Comparison of ENCODE assay signal across 8 mouse cellular contexts in genomic region chr2:173159354-173160311, GRCm38 (mm10). TPM values are rescaled to one million over a fixed set of nuclear protein-coding genes. Genes with fewer than 3 reads are reported as not detected.
A peak's percentile ranks its signal among the peaks of the same experiment; 100 is the strongest.
DNase-seq lines count a peak whose midpoint lies in the region; ATAC-seq and TF ChIP-seq lines count a peak whose summit lies in the region.

No protein-coding gene starts in this region.

- H3K27ac ChIP-seq in left cerebral cortex, adult 2 months, result no peak overlapping the region
- H3K27ac ChIP-seq in forebrain, embryonic 16.5 days (ENCODE audit: low read length), result no peak overlapping the region
- H3K27ac ChIP-seq in hindbrain, postnatal 0 days, result peak overlapping the region; percentile 1; the same call in 1 of the 2 replicates
- H3K27ac ChIP-seq in limb, embryonic 15.5 days, result peak overlapping the region; percentile 80

- intact Hi-C loops in left cerebral cortex, adult 2 months (cut with DNase I), result loop anchor here (2.0 kb wide), 1 partner anchor 21 kb away; no protein-coding TSS in a partner anchor

- H3K4me2 ChIP-seq in forebrain, embryonic 16.5 days (ENCODE audit: low read length), result no peak overlapping the region
- H3K4me2 ChIP-seq in hindbrain, postnatal 0 days (ENCODE audit: low read depth, low read length), result no peak overlapping the region
- H3K4me2 ChIP-seq in limb, embryonic 15.5 days, result no peak overlapping the region

- peaks cover 5% of the 10 kb centered on the region; the same call in 1 of the 2 replicates for H3K4me1 ChIP-seq in forebrain, embryonic 16.5 days (replicated peaks; ENCODE audit: control insufficient read depth, insufficient read depth, low read length)
- H3K4me1 ChIP-seq in hindbrain, postnatal 0 days (ENCODE audit: insufficient read depth, low read length), result no peaks in the 10 kb centered on the region
- peaks cover 21% of the 10 kb centered on the region for H3K4me1 ChIP-seq in limb, embryonic 15.5 days

- 53% methylated on average over 24 of the region's 24 CpGs for WGBS in forebrain, embryonic 16.5 days
- WGBS in hindbrain, postnatal 0 days, result 49% methylated on average over 24 of the region's 24 CpGs
- WGBS in limb, embryonic 15.5 days, result 23% methylated on average over 24 of the region's 24 CpGs

- TF ChIP-seq CTCF in left cerebral cortex, adult 2 months (IDR thresholded peaks at IDR 0.05), result peak; percentile 87
- TF ChIP-seq CTCF in hindbrain, postnatal 0 days (IDR thresholded peaks at IDR 0.05; ENCODE audit: low read depth), result peak; percentile 90

- no peak overlapping the region for H3K9ac ChIP-seq in forebrain, embryonic 16.5 days (replicated peaks; ENCODE audit: low read depth, low read length)
- H3K9ac ChIP-seq in hindbrain, postnatal 0 days (replicated peaks; ENCODE audit: low read length), result no peak overlapping the region
- H3K9ac ChIP-seq in limb, embryonic 15.5 days, result no peak overlapping the region

- no peaks in the 10 kb centered on the region for H3K27me3 ChIP-seq in forebrain, embryonic 16.5 days (replicated peaks; ENCODE audit: control insufficient read depth, insufficient read depth, low read length)
- H3K27me3 ChIP-seq in hindbrain, postnatal 0 days (ENCODE audit: insufficient read depth, low read length), result no peaks in the 10 kb centered on the region
- no peaks in the 10 kb centered on the region for H3K27me3 ChIP-seq in limb, embryonic 15.5 days

- H3K9me3 ChIP-seq in forebrain, embryonic 16.5 days (ENCODE audit: control insufficient read depth, low read length), result no peaks in the 10 kb centered on the region
- no peaks in the 10 kb centered on the region for H3K9me3 ChIP-seq in hindbrain, postnatal 0 days (ENCODE audit: low read length)
- H3K9me3 ChIP-seq in limb, embryonic 15.5 days, result no peaks in the 10 kb centered on the region

- no peaks in the 10 kb centered on the region for H3K36me3 ChIP-seq in forebrain, embryonic 16.5 days (ENCODE audit: control insufficient read depth, insufficient read depth)
- H3K36me3 ChIP-seq in hindbrain, postnatal 0 days (ENCODE audit: insufficient read depth, low read length), result no peaks in the 10 kb centered on the region
- H3K36me3 ChIP-seq in limb, embryonic 15.5 days, result no peaks in the 10 kb centered on the region

- peak in 1 of 2 experiments; percentile 44 for DNase-seq in left cerebral cortex, adult 2 months (ENCODE audit: extremely low spot score in 1 of 2, low spot score in 2 of 2)
- no peak for DNase-seq in left cerebral cortex, adult 8-10 months (ENCODE audit: low spot score in 2 of 2)
- peak; percentile 42 to 49 for DNase-seq in adrenal gland, postnatal 4 days (ENCODE audit: low spot score in 2 of 2)
- DNase-seq in hindbrain, postnatal 0 days (ENCODE audit: low spot score), result peak; percentile 86
- DNase-seq in testis, postnatal 10 days (ENCODE audit: low spot score), result peak; percentile 80

- ATAC-seq in forebrain, embryonic 16.5 days, result peak; percentile 55; the same call in 1 of the 2 replicates
- ATAC-seq in hindbrain, postnatal 0 days, result peak; percentile 91
- ATAC-seq in limb, embryonic 15.5 days (ENCODE audit: insufficient number of reproducible peaks, low FRiP score, low TSS enrichment, low read depth), result peak; percentile 68; the same call in 1 of the 2 replicates
- peak; percentile 48; the same call in 1 of the 2 replicates for ATAC-seq in monocyte, adult 5-6 weeks (replicated peaks; ENCODE audit: insufficient number of reproducible peaks, low FRiP score, low TSS enrichment, poor library complexity, severe bottlenecking)

- no peak overlapping the region for H3K4me3 ChIP-seq in left cerebral cortex, adult 2 months
- no peak overlapping the region for H3K4me3 ChIP-seq in forebrain, embryonic 16.5 days (replicated peaks; ENCODE audit: low read length)
- H3K4me3 ChIP-seq in hindbrain, postnatal 0 days (ENCODE audit: low read length), result no peak overlapping the region
- no peak overlapping the region for H3K4me3 ChIP-seq in limb, embryonic 15.5 days

RNA-seq across cellular contexts. Expression of gene Pck1, which starts 6.8 kb away (rescaled TPM):
- total RNA-seq in left cerebral cortex, adult 2 months (2021), result under 1 TPM in 1 of 2 experiments, not detected in 1; 0.11 TPM
- under 1 TPM in 1 of 4 experiments, not detected in 3; 0.11 TPM for total RNA-seq in left cerebral cortex, adult 8-10 months (2022)
- total RNA-seq in adrenal gland, postnatal 4 days (2021), result 100 to 1,000 TPM; 190 to 200 TPM
- not detected in 2 replicates for polyA plus RNA-seq in forebrain, embryonic 16.5 days (2015; fragmentation: Nextera tagmentation; extraction: Ambion mirVana)
- total RNA-seq in hindbrain, postnatal 0 days (2014; rRNA removed), result 0.21 TPM in 1 of 2 replicates, not detected in the other
- polyA plus RNA-seq in hindbrain, postnatal 0 days (2015; fragmentation: Nextera tagmentation; extraction: Ambion mirVana), result not detected in 2 replicates
- polyA plus RNA-seq in limb, embryonic 15.5 days (2015; fragmentation: Nextera tagmentation; extraction: Ambion mirVana), result 0.09 and 0.15 TPM in 2 replicates
- total RNA-seq in monocyte, adult 5-6 weeks (2017), result not detected in 3 replicates

RNA-seq across cellular contexts. Expression of gene Ctcfl, which starts 40.3 kb away (rescaled TPM):
- under 1 TPM in 1 of 2 experiments, not detected in 1; 0.14 TPM for total RNA-seq in left cerebral cortex, adult 2 months (2021)
- total RNA-seq in left cerebral cortex, adult 8-10 months (2022), result under 1 TPM in 1 of 4 experiments, not detected in 3; 0.21 TPM
- not detected for total RNA-seq in adrenal gland, postnatal 4 days (2021)
- not detected in 2 replicates for polyA plus RNA-seq in forebrain, embryonic 16.5 days (2015; fragmentation: Nextera tagmentation; extraction: Ambion mirVana)
- not detected in 2 replicates for total RNA-seq in hindbrain, postnatal 0 days (2014; rRNA removed)
- not detected in 2 replicates for polyA plus RNA-seq in hindbrain, postnatal 0 days (2015; fragmentation: Nextera tagmentation; extraction: Ambion mirVana)
- polyA plus RNA-seq in limb, embryonic 15.5 days (2015; fragmentation: Nextera tagmentation; extraction: Ambion mirVana), result 0.05 and 0.09 TPM in 2 replicates
- total RNA-seq in monocyte, adult 5-6 weeks (2017), result not detected in 3 replicates

RNA-seq across cellular contexts. Expression of gene Zbp1, which starts 59.1 kb away (rescaled TPM):
- under 1 TPM in 1 of 2 experiments, not detected in 1; 0.36 TPM for total RNA-seq in left cerebral cortex, adult 2 months (2021)
- 1 to 10 TPM in 2 of 4 experiments, not detected in 2; 1.4 to 1.7 TPM for total RNA-seq in left cerebral cortex, adult 8-10 months (2022)
- 1 to 10 TPM; 2.0 to 2.1 TPM for total RNA-seq in adrenal gland, postnatal 4 days (2021)
- polyA plus RNA-seq in forebrain, embryonic 16.5 days (2015; fragmentation: Nextera tagmentation; extraction: Ambion mirVana), result not detected in 2 replicates
- not detected in 2 replicates for total RNA-seq in hindbrain, postnatal 0 days (2014; rRNA removed)
- 0.58 and 0.68 TPM in 2 replicates for polyA plus RNA-seq in hindbrain, postnatal 0 days (2015; fragmentation: Nextera tagmentation; extraction: Ambion mirVana)
- polyA plus RNA-seq in limb, embryonic 15.5 days (2015; fragmentation: Nextera tagmentation; extraction: Ambion mirVana), result 0.64 and 0.88 TPM in 2 replicates
- total RNA-seq in monocyte, adult 5-6 weeks (2017), result 74.4 to 86.1 TPM (median 81.1 TPM) in 3 replicates

Comparison
In these comparisons a context has a peak if more than half of its experiments do, and no peak if none do; other contexts are left out.
1. DNase-seq: peak in adrenal gland, postnatal 4 days (2 of 2), hindbrain, postnatal 0 days (single experiment) and testis, postnatal 10 days (single experiment); none in left cerebral cortex, adult 8-10 months (0 of 2).
2. H3K27ac ChIP-seq: peak in hindbrain, postnatal 0 days (single experiment) and limb, embryonic 15.5 days (single experiment); none in left cerebral cortex, adult 2 months (single experiment) and forebrain, embryonic 16.5 days (single experiment).
3. RNA of gene Pck1, which starts 6.8 kb away (total RNA-seq): 190 to 200 TPM in adrenal gland, postnatal 4 days; 0.21 TPM in hindbrain, postnatal 0 days, 0.11 TPM in left cerebral cortex, adult 2 months, 0.11 TPM in left cerebral cortex, adult 8-10 months and not detected in monocyte, adult 5-6 weeks; every median in the first group is over 100 times any median in the second.
4. RNA of gene Zbp1, which starts 59.1 kb away (total RNA-seq): 74.4 to 86.1 TPM in monocyte, adult 5-6 weeks; 2.0 to 2.1 TPM in adrenal gland, postnatal 4 days, 1.4 to 1.7 TPM in left cerebral cortex, adult 8-10 months, 0.36 TPM in left cerebral cortex, adult 2 months and not detected in hindbrain, postnatal 0 days; every median in the first group is over 10 times any median in the second.
5. Peak in every context shown above with its lines, with median percentiles within 50 percentile points of each other: ATAC-seq.